Mouse (Mus musculus): Measurements from ENCODE around the gene Mapk12. TPM values are rescaled to one million over a fixed set of nuclear protein-coding genes. Genes with fewer than 3 reads are reported as not detected.
A peak's percentile ranks its signal among the peaks of the same experiment; 100 is the strongest.

The Mapk12 gene
- total RNA-seq, 1 experiment: 8.1 TPM

DNA sequence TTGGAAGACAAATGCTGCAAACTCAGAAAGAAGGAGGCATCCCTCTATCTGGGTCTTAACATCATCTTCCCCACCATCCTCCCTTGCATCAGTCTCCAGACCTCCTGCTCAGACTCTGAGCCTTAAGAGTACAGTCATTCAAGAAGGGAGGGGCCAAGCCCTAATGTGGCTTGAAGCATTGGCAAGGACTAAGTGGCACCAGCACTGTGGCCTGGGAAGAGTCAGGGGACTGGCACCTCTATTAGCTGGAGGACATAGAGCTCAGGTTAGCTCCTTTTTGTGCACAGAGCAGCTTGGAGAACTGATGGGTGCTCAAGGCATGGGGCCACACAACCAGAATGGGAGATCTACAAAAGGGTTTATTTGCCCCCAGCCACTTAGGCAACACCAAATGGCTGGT lies 10.3 kb downstream of the Mapk12 start:
- Histone ChIP-seq H3K9me3 (ENCODE audit: control insufficient read depth, insufficient read depth, low read depth, low read length) (no peaks in the 10 kb centered on the region), H3K27ac (ENCODE audit: insufficient read depth, low read depth, low read length, poor library complexity, severe bottlenecking) (no peak overlapping the region), H3K36me3 (ENCODE audit: control insufficient read depth, insufficient read depth, low read length, poor library complexity, severe bottlenecking) (peaks cover 6% of the 10 kb centered on the region; the same call in 1 of the 2 replicates), H3K4me1 (ENCODE audit: control insufficient read depth in 2 of 2, insufficient read depth in 2 of 2, low read length in 2 of 2, poor library complexity in 1 of 2) (peaks cover 0 to 6% of the 10 kb centered on the region in 2 experiments; a peak in 1 of 4 replicates), H3K9ac (ENCODE audit: insufficient read depth, low read depth, low read length, poor library complexity, severe bottlenecking) (no peak overlapping the region), H3K4me3 (ENCODE audit: insufficient read depth in 1 of 2, low read depth in 1 of 2, low read length in 2 of 2, poor library complexity in 1 of 2, severe bottlenecking in 1 of 2) (no peak overlapping the region)
- no peak for DNase-seq (ENCODE audit: low read depth, low spot score)
- in situ Hi-C loops (cut with MboI; ENCODE audit: low sequenced_read_pairs in 2 of 2, unreplicated experiment in 2 of 2): no loop called here
- TF ChIP-seq MAFK (IDR thresholded peaks at IDR 0.05; ENCODE audit: insufficient read depth, low read depth, low read length): no peak
- TF ChIP-seq HCFC1 (IDR thresholded peaks at IDR 0.05; ENCODE audit: borderline replicate concordance, insufficient read depth, low read length): no peak
- no peak for TF ChIP-seq ZC3H11A (IDR thresholded peaks at IDR 0.05; ENCODE audit: borderline replicate concordance, low read depth, low read length)
- TF ChIP-seq CHD2 (IDR thresholded peaks at IDR 0.05; ENCODE audit: low read depth, low read length): no peak
- TF ChIP-seq ZNF384 (IDR thresholded peaks at IDR 0.05; ENCODE audit: low read depth, low read length): no peak

DNA sequence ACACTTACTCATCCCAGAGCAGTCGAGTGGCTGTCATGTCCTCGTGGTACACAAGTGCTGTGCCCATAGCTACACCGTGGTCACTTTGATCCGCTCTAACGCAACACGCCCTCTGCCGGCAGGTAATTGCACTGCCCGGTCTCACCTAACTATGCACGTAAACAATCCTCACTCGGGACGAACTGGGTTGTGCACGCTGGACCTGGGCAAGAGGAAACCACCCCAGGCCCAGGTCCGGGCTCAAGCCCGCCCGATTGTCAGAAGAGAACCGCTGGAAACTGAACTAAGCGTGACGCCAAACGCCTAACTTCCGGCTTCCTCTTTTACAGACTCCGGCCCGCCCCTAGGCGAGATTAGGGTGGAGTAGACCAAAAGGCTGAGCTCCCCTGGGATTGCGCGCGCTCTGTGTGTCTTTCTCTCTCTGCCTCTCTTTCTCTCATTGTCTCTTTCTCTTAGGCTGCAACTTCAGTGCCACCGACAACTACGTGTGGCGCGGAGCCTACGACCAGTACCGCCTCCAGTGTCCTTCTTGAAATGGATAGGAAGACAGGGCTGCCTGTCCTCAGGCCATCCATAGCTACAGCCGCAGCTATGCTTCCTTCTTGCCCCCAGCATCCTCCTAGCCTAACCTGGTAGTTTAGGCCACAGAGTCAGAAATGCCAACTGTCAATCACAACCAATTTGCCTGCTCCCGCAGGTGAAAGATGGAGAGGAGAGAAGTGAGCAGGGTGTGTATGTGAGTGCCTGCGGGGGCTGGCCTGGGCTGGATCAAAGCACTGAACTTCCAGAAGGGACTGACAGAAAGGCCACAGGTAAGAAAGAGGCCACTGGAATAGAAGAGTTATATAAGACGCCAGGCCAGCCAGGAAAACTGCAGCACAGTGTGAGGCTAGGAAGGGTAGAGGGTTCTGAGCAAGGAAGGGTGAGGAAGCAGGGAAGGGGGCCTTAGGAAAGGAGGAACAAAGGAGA lies 11.8 kb downstream of the Mapk12 start, which contains the start of gene Hdac10:
Gene Hdac10, minus strand, starts transcription at position 319 of the 969 bp plus-strand sequence.
- peaks cover 6% of the 10 kb centered on the region; the same call in 1 of the 2 replicates for H3K36me3 ChIP-seq (ENCODE audit: control insufficient read depth, insufficient read depth, low read length, poor library complexity, severe bottlenecking)
- in situ Hi-C loops (cut with MboI; ENCODE audit: low sequenced_read_pairs in 2 of 2, unreplicated experiment in 2 of 2): no loop called here
- H3K4me1 ChIP-seq (ENCODE audit: control insufficient read depth in 2 of 2, insufficient read depth in 2 of 2, low read length in 2 of 2, poor library complexity in 1 of 2): peaks cover 0 to 6% of the 10 kb centered on the region in 2 experiments; a peak in 1 of 4 replicates

DNA sequence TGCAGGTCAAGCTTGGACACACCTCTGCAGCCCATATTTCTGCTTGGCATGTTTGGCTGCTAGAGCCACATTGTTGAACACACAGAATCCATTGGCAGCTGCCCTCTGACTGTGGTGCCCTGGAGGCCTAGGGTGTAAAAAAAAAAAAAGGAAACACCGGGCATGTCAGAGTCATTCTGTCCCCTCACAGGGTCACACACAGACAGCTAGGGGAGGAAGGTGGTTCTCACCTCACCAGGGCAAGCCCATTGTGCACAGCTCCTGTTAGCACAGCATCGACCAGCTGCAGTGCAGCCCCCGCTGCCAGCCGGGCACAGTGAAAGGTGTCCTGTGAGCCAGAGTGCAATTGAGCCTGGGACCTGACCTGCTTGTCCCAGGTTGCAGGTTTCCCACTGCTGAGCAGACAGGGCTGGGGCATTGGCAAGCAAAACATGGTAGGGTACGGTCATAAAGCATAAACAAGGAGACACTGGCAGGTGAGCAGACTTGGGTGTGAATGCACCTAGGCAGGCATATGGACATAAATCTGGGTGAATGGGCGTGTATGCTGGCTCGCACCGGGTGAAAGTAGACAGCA lies 13.1 kb downstream of the Mapk12 start:
- peaks cover 3% of the 10 kb centered on the region; the same call in 1 of the 2 replicates for H3K36me3 ChIP-seq (ENCODE audit: control insufficient read depth, insufficient read depth, low read length, poor library complexity, severe bottlenecking)
- in situ Hi-C loops (cut with MboI; ENCODE audit: low sequenced_read_pairs in 2 of 2, unreplicated experiment in 2 of 2): no loop called here
- H3K27ac ChIP-seq (ENCODE audit: insufficient read depth, low read depth, low read length, poor library complexity, severe bottlenecking): no peak overlapping the region
- TF ChIP-seq MAFK (IDR thresholded peaks at IDR 0.05; ENCODE audit: insufficient read depth, low read depth, low read length): no peak
- no peak for TF ChIP-seq HCFC1 (IDR thresholded peaks at IDR 0.05; ENCODE audit: borderline replicate concordance, insufficient read depth, low read length)
- no peak for TF ChIP-seq CHD2 (IDR thresholded peaks at IDR 0.05; ENCODE audit: low read depth, low read length)
- TF ChIP-seq ZNF384 (IDR thresholded peaks at IDR 0.05; ENCODE audit: low read depth, low read length): no peak
- no peak for TF ChIP-seq ZC3H11A (IDR thresholded peaks at IDR 0.05; ENCODE audit: borderline replicate concordance, low read depth, low read length)
- peak overlapping the region in 1 of 2 experiments; percentile 57; a peak in 1 of 4 replicates for H3K4me3 ChIP-seq (ENCODE audit: insufficient read depth in 1 of 2, low read depth in 1 of 2, low read length in 2 of 2, poor library complexity in 1 of 2, severe bottlenecking in 1 of 2)
- no peak overlapping the region for H3K9ac ChIP-seq (ENCODE audit: insufficient read depth, low read depth, low read length, poor library complexity, severe bottlenecking)
- H3K4me1 ChIP-seq (ENCODE audit: control insufficient read depth in 2 of 2, insufficient read depth in 2 of 2, low read length in 2 of 2, poor library complexity in 1 of 2): peaks cover 0 to 6% of the 10 kb centered on the region in 2 experiments; a peak in 1 of 4 replicates
- no peaks in the 10 kb centered on the region for H3K9me3 ChIP-seq (ENCODE audit: control insufficient read depth, insufficient read depth, low read depth, low read length)
- no peak for DNase-seq (ENCODE audit: low read depth, low spot score)

More for the DNA sequence above, 11.8 kb downstream of the Mapk12 start, which contains the start of gene Hdac10:
- H3K4me3 ChIP-seq (ENCODE audit: insufficient read depth in 1 of 2, low read depth in 1 of 2, low read length in 2 of 2, poor library complexity in 1 of 2, severe bottlenecking in 1 of 2): peak within 1 kb of the TSS; percentile 57 to 82
- peak; percentile 69 for DNase-seq (ENCODE audit: low read depth, low spot score)
- H3K9ac ChIP-seq (ENCODE audit: insufficient read depth, low read depth, low read length, poor library complexity, severe bottlenecking): peak within 1 kb of the TSS; percentile 74
- 0 out of 2 replicates have a peak within 1 kb of the TSS, but pooled peaks have one; percentile 14 for H3K27ac ChIP-seq (ENCODE audit: insufficient read depth, low read depth, low read length, poor library complexity, severe bottlenecking)
- H3K9me3 ChIP-seq (ENCODE audit: control insufficient read depth, insufficient read depth, low read depth, low read length): no peaks in the 10 kb centered on the region
- 0 out of 2 replicates have a peak, but pooled peaks have one; percentile 42 for TF ChIP-seq ZC3H11A (IDR thresholded peaks at IDR 0.05; ENCODE audit: borderline replicate concordance, low read depth, low read length)
- peak; percentile 36; the same call in 1 of the 2 replicates for TF ChIP-seq HCFC1 (IDR thresholded peaks at IDR 0.05; ENCODE audit: borderline replicate concordance, insufficient read depth, low read length)
- no peak for TF ChIP-seq CHD2 (IDR thresholded peaks at IDR 0.05; ENCODE audit: low read depth, low read length)

DNA sequence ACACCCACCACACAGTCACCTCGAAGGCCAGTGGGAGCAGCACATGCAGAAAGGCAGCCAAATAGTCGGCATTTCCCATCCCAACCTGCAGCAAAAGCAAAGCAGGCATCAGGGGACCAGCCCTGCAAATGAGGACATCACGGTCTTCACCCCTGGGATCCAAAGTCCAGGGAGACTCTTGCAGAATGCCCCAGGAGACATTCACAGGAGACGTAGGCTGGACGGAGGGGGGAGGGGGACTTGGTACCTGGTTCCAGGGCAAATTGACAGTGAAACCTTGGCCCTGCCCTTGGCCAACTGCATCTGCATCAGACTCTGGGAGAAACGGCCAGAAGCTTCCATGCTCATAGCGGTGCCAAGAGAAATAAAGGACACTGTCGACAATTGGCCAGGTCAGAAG lies 13.9 kb downstream of the Mapk12 start:
- in situ Hi-C loops (cut with MboI; ENCODE audit: low sequenced_read_pairs in 2 of 2, unreplicated experiment in 2 of 2): no loop called here
- Histone ChIP-seq H3K4me3 (ENCODE audit: insufficient read depth in 1 of 2, low read depth in 1 of 2, low read length in 2 of 2, poor library complexity in 1 of 2, severe bottlenecking in 1 of 2) (no peak overlapping the region), H3K9ac (ENCODE audit: insufficient read depth, low read depth, low read length, poor library complexity, severe bottlenecking) (no peak overlapping the region), H3K36me3 (ENCODE audit: control insufficient read depth, insufficient read depth, low read length, poor library complexity, severe bottlenecking) (no peaks in the 10 kb centered on the region; the same call in 1 of the 2 replicates), H3K27ac (ENCODE audit: insufficient read depth, low read depth, low read length, poor library complexity, severe bottlenecking) (no peak overlapping the region), H3K9me3 (ENCODE audit: control insufficient read depth, insufficient read depth, low read depth, low read length) (no peaks in the 10 kb centered on the region), H3K4me1 (ENCODE audit: control insufficient read depth in 2 of 2, insufficient read depth in 2 of 2, low read length in 2 of 2, poor library complexity in 1 of 2) (peaks cover 0 to 10% of the 10 kb centered on the region in 2 experiments; a peak in 1 of 4 replicates)
- TF ChIP-seq HCFC1 (IDR thresholded peaks at IDR 0.05; ENCODE audit: borderline replicate concordance, insufficient read depth, low read length) (no peak), ZNF384 (IDR thresholded peaks at IDR 0.05; ENCODE audit: low read depth, low read length) (no peak), MAFK (IDR thresholded peaks at IDR 0.05; ENCODE audit: insufficient read depth, low read depth, low read length) (no peak), ZC3H11A (IDR thresholded peaks at IDR 0.05; ENCODE audit: borderline replicate concordance, low read depth, low read length) (no peak), CHD2 (IDR thresholded peaks at IDR 0.05; ENCODE audit: low read depth, low read length) (no peak)
- DNase-seq (ENCODE audit: low read depth, low spot score): no peak
